Mouse (Mus musculus) heart, postnatal 0 days (tissue): Measurements from ENCODE around the gene Itga1. TPM values are rescaled to one million over a fixed set of nuclear protein-coding genes. Genes with fewer than 3 reads are reported as not detected.

ENCODE experiments used
- ATAC-seq: fragments of 200-750 bp; cut with Nextera tagmentation; 2 replicates; pipeline ENCODE4 v1.8.0; 2017; ENCODE audit warnings: low read depth, moderate number of reproducible peaks, moderate library complexity; ENCODE audit not compliant: insufficient read depth
- DNase-seq: peaks from one replicate; pipeline ENCODE4 v3.0.0-alpha.2; 2016; ENCODE audit warnings: low spot score
- H3K27ac ChIP-seq: fragments of 300-500 bp; sonication (generic); 2 replicates; pipeline ENCODE4 v1.5.1; 2014; ENCODE audit warnings: low read depth, mild to moderate bottlenecking
- H3K27me3 ChIP-seq: fragments of 300-500 bp; sonication (generic); 2 replicates; pipeline ENCODE4 v1.6.1; 2014; ENCODE audit warnings: low read length, mixed read lengths; ENCODE audit not compliant: control insufficient read depth, insufficient read depth
- H3K36me3 ChIP-seq: fragments of 300-500 bp; sonication (generic); replicated peaks from 2 replicates; pipeline ENCODE4 v1.6.1; 2014; ENCODE audit warnings: low read length, mixed read lengths; ENCODE audit not compliant: control insufficient read depth, insufficient read depth
- H3K4me1 ChIP-seq: fragments of 300-500 bp; sonication (generic); 2 replicates; pipeline ENCODE4 v1.6.1; 2014; ENCODE audit warnings: antibody characterized with exemption; ENCODE audit not compliant: control insufficient read depth, insufficient read depth
- H3K4me2 ChIP-seq: fragments of 300-500 bp; sonication (generic); 2 replicates; pipeline ENCODE4 v1.6.1; 2014; ENCODE audit warnings: low read depth, mild to moderate bottlenecking, low read length, moderate library complexity
- H3K4me3 ChIP-seq: fragments of 300-500 bp; sonication (generic); 2 replicates; pipeline ENCODE4 v1.5.1; 2014; ENCODE audit warnings: low read depth, low read length
- H3K9ac ChIP-seq: fragments of 300-500 bp; sonication (generic); replicated peaks from 2 replicates; pipeline ENCODE4 v1.6.1; 2014; ENCODE audit warnings: low read depth, low read length, mixed read lengths
- H3K9me3 ChIP-seq: fragments of 300-500 bp; sonication (generic); replicated peaks from 2 replicates; pipeline ENCODE4 v1.6.1; 2016; ENCODE audit warnings: low read length; ENCODE audit not compliant: control insufficient read depth
- CTCF ChIP-seq: IDR thresholded peaks from 2 replicates; pipeline ENCODE4 v1.5.1; 2016; ENCODE audit warnings: antibody characterized with exemption, control low read depth, low read depth
- EP300 ChIP-seq: IDR thresholded peaks from 2 replicates; pipeline ENCODE4 v1.6.1; 2016; ENCODE audit warnings: antibody characterized with exemption, low read depth
- WGBS: fragments of 180-500 bp; shearing (Covaris S2); extraction: QIAGEN DNeasy Blood & Tissue Kit; methylation state at CpG from one replicate; pipeline ENCODE4 v1.1.7; 2014; 5-methylcytosine and 5-hydroxymethylcytosine counted together
- polyA plus RNA-seq: library from polyadenylated mRNA; unstranded; fragments of >200 nt; fragmentation: Nextera tagmentation; extraction: Ambion mirVana; gene quantifications from 2 replicates; pipeline ENCODE4 v1.2.1, GENCODE M21; 2015
- total RNA-seq: library from RNA; depleted of rRNA; stranded (reverse); fragments of >200 nt; gene quantifications from 2 replicates; pipeline ENCODE4 v1.2.3, GENCODE M21; 2014; ENCODE audit warnings: low replicate concordance

The Itga1 gene
- total and polyA plus RNA-seq, 2 experiments from 2014 or later = 16.7 to 41.5 TPM

- H3K4me2 ChIP-seq = peak overlapping the region; percentile 25; the same call in 1 of the 2 replicates
- no peaks in the 10 kb centered on the region for H3K27me3 ChIP-seq
- H3K9ac ChIP-seq = no peak overlapping the region
- H3K27ac ChIP-seq = peak overlapping the region; percentile 77
- 48% methylated on average over 17 of the region's 17 CpGs for WGBS
- peaks cover 7% of the 10 kb centered on the region for H3K36me3 ChIP-seq
- peak; percentile 68; the same call in 1 of the 2 replicates for ATAC-seq
- H3K4me3 ChIP-seq = no peak overlapping the region
- peaks cover 19% of the 10 kb centered on the region for H3K4me1 ChIP-seq
- DNase-seq = peak; percentile 77
- H3K9me3 ChIP-seq = no peaks in the 10 kb centered on the region
- no peak for TF ChIP-seq EP300
Observed at GRCm38 (mm10) chr13:115031177-115032000, 70.4 kb downstream of the Itga1 start.

GRCm38 (mm10) chr13:115025394-115025793 is 76.4 kb downstream of the Itga1 start:
- Histone ChIP-seq H3K4me3 (no peak overlapping the region), H3K36me3 (peaks cover 7% of the 10 kb centered on the region; the same call in 1 of the 2 replicates), H3K9me3 (no peaks in the 10 kb centered on the region), H3K9ac (no peak overlapping the region), H3K4me2 (no peak overlapping the region), H3K27me3 (no peaks in the 10 kb centered on the region), H3K4me1 (peaks cover 30% of the 10 kb centered on the region), H3K27ac (no peak overlapping the region)
- DNase-seq (no peak), ATAC-seq (no peak)
- 90% methylated on average over 3 of the region's 3 CpGs for WGBS
- no peak for TF ChIP-seq EP300
- TF ChIP-seq CTCF = no peak

- no peak for TF ChIP-seq CTCF
- peak; percentile 85 for TF ChIP-seq EP300
- Histone ChIP-seq H3K27ac (peak overlapping the region; percentile 83), H3K27me3 (no peaks in the 10 kb centered on the region), H3K9me3 (no peaks in the 10 kb centered on the region), H3K4me1 (peaks cover 35% of the 10 kb centered on the region), H3K4me3 (no peak overlapping the region), H3K4me2 (peak overlapping the region; percentile 31), H3K36me3 (0 out of 2 replicates have a peak, but pooled peaks cover 4% of the 10 kb centered on the region), H3K9ac (no peak overlapping the region)
- WGBS = 20% methylated on average over 6 of the region's 6 CpGs
- peak; percentile 66 for DNase-seq
- ATAC-seq = peak; percentile 84
Observed at GRCm38 (mm10) chr13:115022117-115022787, 79.5 kb downstream of the Itga1 start.

- Histone ChIP-seq H3K4me2 (peak overlapping the region; percentile 31), H3K36me3 (no peaks in the 10 kb centered on the region), H3K4me1 (peaks cover 35% of the 10 kb centered on the region), H3K27me3 (no peaks in the 10 kb centered on the region), H3K4me3 (no peak overlapping the region), H3K9me3 (no peaks in the 10 kb centered on the region), H3K27ac (peak overlapping the region; percentile 83), H3K9ac (no peak overlapping the region)
- TF ChIP-seq EP300 (0 out of 2 replicates have a peak, but pooled peaks have one; percentile 33), CTCF (no peak)
- DNase-seq = peak; percentile 79
- ATAC-seq = peak; percentile 75
- 4% methylated on average over 10 of the region's 10 CpGs for WGBS
Observed at GRCm38 (mm10) chr13:115021411-115021810, 80.4 kb downstream of the Itga1 start.

- DNase-seq (no peak), ATAC-seq (no peak)
- H3K36me3 ChIP-seq = no peaks in the 10 kb centered on the region
- no peaks in the 10 kb centered on the region for H3K27me3 ChIP-seq
- H3K9me3 ChIP-seq = no peaks in the 10 kb centered on the region
- no peak overlapping the region for H3K9ac ChIP-seq
- TF ChIP-seq EP300 (no peak), CTCF (no peak)
- WGBS = 79% methylated on average over 4 of the region's 4 CpGs
- peak overlapping the region; percentile 83 for H3K27ac ChIP-seq
- H3K4me1 ChIP-seq = peaks cover 40% of the 10 kb centered on the region
- H3K4me2 ChIP-seq = no peak overlapping the region
- H3K4me3 ChIP-seq = no peak overlapping the region
Observed at GRCm38 (mm10) chr13:115020727-115021126, 81.0 kb downstream of the Itga1 start.
